Mouse (Mus musculus) kidney, embryonic 15.5 days (tissue): Measurements from ENCODE around the gene Gm9999. TPM values are rescaled to one million over a fixed set of nuclear protein-coding genes. Genes with fewer than 3 reads are reported as not detected.

ENCODE experiments used
- ATAC-seq: fragments of 200-750 bp; cut with Nextera tagmentation; replicated peaks from 2 replicates; pipeline ENCODE4 v1.8.0; 2017; ENCODE audit warnings: moderate TSS enrichment; ENCODE audit not compliant: low FRiP score
- H3K27ac ChIP-seq: fragments of 300-500 bp; sonication (generic); 2 replicates; pipeline ENCODE4 v1.5.1; 2015; ENCODE audit warnings: mild to moderate bottlenecking, inconsistent platforms
- H3K27me3 ChIP-seq: fragments of 300-500 bp; sonication (generic); 2 replicates; pipeline ENCODE4 v1.6.1; 2015; ENCODE audit warnings: inconsistent platforms
- H3K36me3 ChIP-seq: fragments of 300-500 bp; sonication (generic); 2 replicates; pipeline ENCODE4 v1.6.1; 2015; ENCODE audit warnings: inconsistent platforms
- H3K4me1 ChIP-seq: fragments of 300-500 bp; sonication (generic); 2 replicates; pipeline ENCODE4 v1.6.1; 2015; ENCODE audit warnings: inconsistent platforms
- H3K4me2 ChIP-seq: fragments of 300-500 bp; sonication (generic); 2 replicates; pipeline ENCODE4 v1.6.1; 2015; ENCODE audit warnings: moderate library complexity, mild to moderate bottlenecking, inconsistent platforms
- H3K4me3 ChIP-seq: fragments of 300-500 bp; sonication (generic); replicated peaks from 2 replicates; pipeline ENCODE4 v1.5.1; 2015; ENCODE audit warnings: mild to moderate bottlenecking, inconsistent platforms
- H3K9ac ChIP-seq: fragments of 300-500 bp; sonication (generic); 2 replicates; pipeline ENCODE4 v1.6.1; 2015; ENCODE audit warnings: mild to moderate bottlenecking, inconsistent platforms
- H3K9me3 ChIP-seq: fragments of 300-500 bp; sonication (generic); replicated peaks from 2 replicates; pipeline ENCODE4 v1.6.1; 2016; ENCODE audit warnings: inconsistent platforms
- WGBS: fragments of 180-500 bp; shearing (Covaris S2); methylation state at CpG from one replicate; pipeline ENCODE4 v1.1.7; 2015; ENCODE audit warnings: mixed read lengths; 5-methylcytosine and 5-hydroxymethylcytosine counted together
- polyA plus RNA-seq: library from polyadenylated mRNA; unstranded; fragments of >200 nt; fragmentation: Nextera tagmentation; extraction: Ambion mirVana; gene quantifications from 2 replicates; pipeline ENCODE4 v1.2.1, GENCODE M21; 2015

Gene Gm9999
- polyA plus RNA-seq, 1 experiment from 2014 or later: not detected

- Histone ChIP-seq H3K36me3 (no peaks in the 10 kb centered on the region), H3K9ac (no peak overlapping the region), H3K4me3 (no peak overlapping the region), H3K27me3 (no peaks in the 10 kb centered on the region), H3K27ac (no peak overlapping the region), H3K9me3 (no peaks in the 10 kb centered on the region), H3K4me2 (no peak overlapping the region), H3K4me1 (no peaks in the 10 kb centered on the region)
- no peak for ATAC-seq
- 71% methylated on average over 8 of the region's 8 CpGs for WGBS
These were observed 52.0 kb downstream of the Gm9999 start for GRCm38 (mm10) chr7:47035426-47035825.

Other genes starting within 250 kb of the Gm9999 start
- gene Saa1, start 240.6 kb upstream of the Gm9999 start, polyA plus RNA-seq: 2.6 and 2.9 TPM in 2 replicates
- 0.68 TPM in 1 of 2 replicates, not detected in the other for gene Saa2, start 231.8 kb upstream of the Gm9999 start, polyA plus RNA-seq
- 27.7 and 31.5 TPM in 2 replicates for gene Hps5, start 187.5 kb upstream of the Gm9999 start, polyA plus RNA-seq
- gene Gtf2h1, start 187.5 kb upstream of the Gm9999 start, polyA plus RNA-seq: 42.3 and 43.8 TPM in 2 replicates
- 1,596 and 1,620 TPM in 2 replicates for gene Ldha, start 142.1 kb upstream of the Gm9999 start, polyA plus RNA-seq
- 0.12 TPM in 1 of 2 replicates, not detected in the other for gene Ldhc, start 122.4 kb upstream of the Gm9999 start, polyA plus RNA-seq
- 177 and 180 TPM in 2 replicates for gene Tsg101, start 63.6 kb upstream of the Gm9999 start, polyA plus RNA-seq
- gene Uevld, start 25.1 kb upstream of the Gm9999 start, polyA plus RNA-seq: 11.7 and 12.4 TPM in 2 replicates
- 18.8 and 19.4 TPM in 2 replicates for gene Spty2d1, start 24.8 kb downstream of the Gm9999 start, polyA plus RNA-seq
- gene Tmem86a, start 67.0 kb downstream of the Gm9999 start, polyA plus RNA-seq: 28.1 and 30.2 TPM in 2 replicates
- gene Ptpn5, start 150.1 kb downstream of the Gm9999 start, polyA plus RNA-seq: 0.66 and 0.92 TPM in 2 replicates
- gene Mrgpra6, start 221.3 kb downstream of the Gm9999 start, polyA plus RNA-seq: not detected in 2 replicates